Mouse (Mus musculus) cerebellum, adult 9-11 months (tissue): Measurements from ENCODE around the gene Gemin6.
"Not testable (repeated sequence)": the region's sequence is repeated elsewhere in the genome, so short reads cannot be mapped to it uniquely, and the experiment has no call there.

Experiments
- DNase-seq: peaks from one replicate; pipeline ENCODE4 v3.0.0; 2022

Gemin6 gene

GRCm38 (mm10) chr17:80224326-80225116 is at the start of gene Gemin6:
Gene Gemin6, plus strand, starts transcription at chr17:80224441.
- DNase-seq = peak; percentile 88

DNA sequence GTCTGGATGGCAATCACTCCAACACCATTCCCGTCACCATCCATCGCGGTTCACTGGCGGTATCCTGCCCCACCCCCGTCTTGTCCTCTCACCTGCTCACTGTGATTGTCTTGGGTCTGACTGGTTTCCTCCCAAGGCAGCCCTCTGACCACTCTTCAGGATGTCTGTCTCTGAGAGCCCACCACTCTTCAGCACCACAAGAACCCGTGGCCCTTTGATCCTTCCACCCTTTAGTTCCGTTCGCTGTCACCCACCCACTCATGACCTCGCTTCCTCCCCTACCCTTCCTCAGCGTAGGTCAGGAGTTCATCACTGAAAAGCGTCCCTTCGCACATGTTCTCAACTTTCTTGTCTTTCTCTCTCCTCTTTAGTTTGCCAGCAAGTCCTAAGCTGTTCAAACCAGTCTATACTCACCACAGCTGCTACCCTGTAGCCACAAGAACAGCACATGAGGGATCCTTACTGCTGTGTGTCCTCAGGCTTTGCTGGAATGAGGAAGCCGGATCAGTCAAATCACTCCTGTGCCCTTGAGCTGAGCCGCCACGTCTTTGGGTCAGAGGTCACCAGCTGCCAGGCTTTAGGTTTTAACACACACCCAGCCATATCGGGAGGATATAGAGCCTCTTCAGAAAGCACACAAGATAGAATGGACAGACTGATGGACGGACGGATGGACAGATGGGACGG is 49.4 kb upstream of the Gemin6 start:
- DNase-seq = no peak

- DNase-seq = no peak
These were observed 48.9 kb upstream of the Gemin6 start for GRCm38 (mm10) chr17:80175386-80175739.

DNA sequence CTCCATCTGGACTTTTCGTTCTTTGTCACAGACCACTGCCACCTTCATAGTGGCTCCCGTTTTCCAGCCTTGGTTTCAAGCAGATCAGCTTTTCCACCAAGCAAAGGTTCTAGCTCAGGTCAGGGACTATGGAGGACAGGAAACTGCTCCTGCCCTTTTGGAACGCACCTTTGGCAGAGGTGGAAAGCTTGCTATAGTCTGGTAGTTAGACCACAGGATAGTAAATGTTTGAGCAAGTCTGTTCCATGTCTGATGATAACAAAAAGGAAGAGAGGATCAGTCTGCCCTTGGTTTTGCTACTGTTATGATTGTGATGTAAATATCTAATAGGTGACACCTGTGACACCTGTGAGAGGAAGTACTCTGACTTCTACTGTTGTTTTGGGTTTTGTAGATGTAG is 48.3 kb upstream of the Gemin6 start:
- DNase-seq = no peak

GRCm38 (mm10) chr17:80178846-80179245 is 45.4 kb upstream of the Gemin6 start:
- DNase-seq = not testable (repeated sequence)

DNA sequence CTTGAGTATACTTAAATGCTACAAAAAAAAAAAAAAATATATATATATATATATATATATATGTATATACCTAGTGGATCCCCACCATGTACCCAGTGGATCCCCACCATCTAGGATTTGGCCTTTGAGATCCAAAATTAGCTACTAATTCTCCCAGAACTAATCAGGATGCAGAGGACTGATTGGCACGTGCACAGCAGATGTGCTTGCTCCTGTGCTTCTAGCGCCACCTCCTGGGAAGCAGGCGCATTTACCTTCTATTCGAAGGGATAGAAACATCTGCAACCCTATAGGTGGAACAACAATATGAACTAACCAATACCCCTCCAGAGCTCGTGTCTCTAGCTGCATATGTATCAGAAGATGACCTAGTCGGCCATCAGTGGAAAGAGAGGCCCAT is 44.3 kb upstream of the Gemin6 start:
- peak; percentile 76 for DNase-seq

DNA sequence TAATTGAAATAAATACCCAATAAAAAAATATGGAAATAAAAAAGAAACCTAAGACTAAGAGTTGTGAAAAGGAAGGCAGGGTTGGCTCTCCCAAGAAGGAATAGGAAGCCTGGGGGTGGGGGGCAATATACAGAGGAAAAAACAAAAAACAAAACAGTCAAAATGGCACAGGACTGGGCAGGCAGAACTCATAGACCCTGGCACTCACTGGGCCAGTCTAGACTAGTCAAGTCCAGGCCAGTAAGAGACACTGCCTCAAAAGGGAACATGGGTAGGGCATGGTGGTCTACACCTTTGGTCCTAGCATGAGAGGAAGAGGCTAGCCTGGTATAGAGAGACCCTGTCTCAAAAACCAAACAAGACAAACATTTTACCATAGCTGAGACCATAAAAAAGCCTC is 43.8 kb upstream of the Gemin6 start:
- DNase-seq = no peak

DNA sequence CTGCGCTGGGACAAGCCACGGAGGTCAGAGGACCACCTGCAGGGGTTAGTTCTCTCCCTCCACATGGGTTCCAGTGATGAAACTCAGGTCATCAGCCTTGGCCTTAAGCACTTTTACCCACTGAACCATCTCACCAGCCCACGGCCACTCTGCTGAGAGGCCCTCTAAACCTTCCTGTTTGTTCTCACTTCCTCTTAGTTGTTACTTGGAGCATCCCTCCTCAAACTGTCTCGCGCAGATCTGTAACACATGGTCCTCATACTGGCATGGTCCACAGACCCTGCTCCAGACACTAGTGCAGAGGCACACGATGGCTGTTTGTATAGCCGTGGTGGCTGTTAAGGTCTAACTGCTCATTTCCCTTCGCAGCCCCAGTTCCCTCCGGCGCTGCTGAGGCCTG is 40.6 kb upstream of the Gemin6 start:
- no peak for DNase-seq

DNA sequence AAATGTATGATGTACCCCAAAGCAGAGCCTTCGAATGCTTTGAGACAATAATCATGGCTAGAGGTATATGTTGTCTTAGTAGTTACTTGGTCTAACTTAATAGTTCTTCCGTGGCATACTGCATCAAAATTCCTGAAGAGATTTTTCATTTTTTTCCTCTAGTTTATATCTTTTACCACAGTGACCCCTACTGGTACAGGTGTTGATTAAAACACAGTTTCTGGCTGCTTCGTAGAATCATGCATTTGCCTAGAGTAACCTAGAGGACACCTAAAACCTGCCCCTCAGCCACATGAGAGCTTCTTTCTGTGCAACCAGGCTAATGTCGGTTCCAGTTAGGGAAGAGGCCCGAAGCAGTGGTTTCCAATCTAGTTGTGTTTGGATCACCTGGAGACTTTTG is 31.2 kb upstream of the Gemin6 start:
- no peak for DNase-seq

DNA sequence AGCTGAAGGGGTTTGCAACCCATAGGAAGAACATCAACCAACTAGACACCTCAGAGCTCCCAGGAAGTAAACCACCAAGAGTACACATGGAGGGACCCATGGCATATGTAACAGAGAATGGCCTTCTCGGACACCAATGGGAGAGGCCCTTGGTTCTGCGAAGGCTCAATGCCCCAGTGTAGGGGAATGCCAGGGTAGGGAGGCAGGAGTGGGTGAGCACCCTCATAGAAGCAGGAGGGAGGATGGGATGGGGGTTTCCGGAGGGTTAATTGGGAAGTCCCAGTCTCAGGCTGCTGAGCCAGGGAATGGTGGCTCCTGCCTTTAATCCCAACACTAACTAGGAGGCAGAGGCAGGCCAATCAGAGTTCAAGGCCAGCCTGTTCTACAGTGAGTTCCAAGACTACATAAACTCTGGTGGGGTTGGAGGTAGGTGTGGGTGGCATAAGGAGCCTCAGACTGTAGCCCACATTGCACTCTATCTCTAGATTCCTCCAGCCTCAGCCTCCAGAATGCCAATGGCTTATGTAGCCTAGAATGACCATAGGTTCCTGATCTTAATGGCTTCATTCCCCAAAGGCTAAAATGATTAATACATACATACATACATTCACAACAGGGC is 25.0 kb upstream of the Gemin6 start:
- no peak for DNase-seq

- DNase-seq = no peak
These were observed 18.6 kb upstream of the Gemin6 start for GRCm38 (mm10) chr17:80205657-80206056.

DNA sequence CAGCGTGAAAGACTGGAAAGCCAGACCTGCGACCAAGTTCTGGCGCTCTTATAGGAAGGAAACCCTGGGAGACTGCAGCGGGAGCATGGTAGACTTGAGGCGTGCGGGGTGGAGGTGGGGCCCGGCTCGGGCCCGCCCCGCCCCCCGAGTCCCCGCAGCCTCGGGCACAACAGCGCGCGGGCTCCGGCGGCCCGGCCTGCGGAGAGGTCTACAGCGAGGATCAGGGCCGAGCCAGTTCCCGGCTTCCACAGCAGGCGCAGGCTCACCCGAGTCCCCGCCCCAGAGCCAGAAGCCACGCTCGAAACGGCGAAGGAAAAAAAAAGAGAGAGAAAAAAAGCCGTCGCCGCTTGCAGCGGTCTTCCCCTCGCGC is 18.0 kb upstream of the Gemin6 start:
- DNase-seq = peak; percentile 76

DNA sequence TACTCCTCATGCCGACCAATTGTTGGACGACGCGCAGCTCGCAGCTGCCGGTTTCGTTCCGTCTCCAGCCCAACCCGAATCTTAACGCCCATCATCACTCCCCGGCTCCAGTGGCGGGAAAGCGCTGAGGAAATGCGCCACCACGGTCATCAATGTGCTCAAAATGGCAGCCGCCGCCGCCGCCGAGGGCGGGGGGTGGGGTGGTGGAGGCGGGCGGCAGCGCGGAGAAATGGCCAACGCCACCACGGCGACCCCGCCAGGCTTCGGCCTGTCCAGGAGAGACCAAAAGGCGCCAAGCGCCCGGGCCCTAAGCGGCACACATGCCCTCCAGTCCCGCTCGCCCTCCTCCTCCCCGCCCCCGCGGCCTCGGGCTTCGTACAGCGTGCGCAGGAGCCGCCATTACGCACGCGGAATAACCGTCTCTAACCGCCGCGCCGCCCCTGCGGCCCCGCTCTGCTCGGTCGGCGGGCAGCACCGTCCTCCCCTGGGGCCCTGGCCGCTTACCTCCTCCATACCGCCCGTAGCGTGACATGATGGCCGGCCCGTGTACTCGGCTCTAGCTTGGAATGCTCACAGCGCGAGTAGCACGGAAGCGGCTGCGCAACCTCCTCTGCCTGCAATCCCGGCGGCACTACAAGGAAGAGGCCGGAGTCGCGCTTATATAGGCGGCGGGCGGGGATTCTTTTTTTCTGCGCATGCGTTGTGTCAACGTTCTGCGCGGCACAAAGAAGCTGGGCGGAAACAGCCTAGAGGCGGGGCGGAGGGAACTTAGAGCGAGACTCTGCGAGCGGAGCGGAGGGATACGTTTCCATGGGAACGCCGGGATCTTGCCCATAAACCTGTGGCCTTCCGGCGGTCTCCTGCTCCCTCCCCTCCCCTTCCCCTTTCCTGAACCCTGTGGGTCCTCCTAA is 17.3 kb upstream of the Gemin6 start, which contains the start of the genes Srsf7 and Ttc39d:
Gene Srsf7, minus strand, starts transcription at position 637 of the 911 bp plus-strand sequence.
Gene Ttc39d, plus strand, starts transcription at position 790 of the 911 bp plus-strand sequence.
- peak; percentile 98 for DNase-seq

DNA sequence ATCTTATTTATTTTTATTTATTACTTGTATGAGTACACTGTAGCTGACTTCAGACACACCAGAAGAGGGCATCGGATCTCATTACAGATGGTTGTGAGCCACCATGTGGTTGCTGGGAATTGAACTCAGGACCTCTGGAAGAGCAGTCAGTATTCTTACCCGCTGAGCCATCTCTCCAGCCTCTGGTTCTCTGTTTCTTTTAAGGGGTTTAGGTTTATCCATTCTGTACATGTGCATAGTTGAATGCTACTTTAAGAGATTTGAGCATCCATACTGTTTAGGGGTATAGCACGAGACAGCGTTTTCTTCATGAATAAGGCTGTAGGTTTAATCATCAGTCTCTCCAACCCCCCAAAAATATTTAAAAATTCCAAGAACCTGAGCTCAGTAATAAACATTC is 10.2 kb upstream of the Gemin6 start:
- DNase-seq = not testable (repeated sequence)

GRCm38 (mm10) chr17:80220131-80220530 is 4.1 kb upstream of the Gemin6 start:
- DNase-seq = no peak

DNA sequence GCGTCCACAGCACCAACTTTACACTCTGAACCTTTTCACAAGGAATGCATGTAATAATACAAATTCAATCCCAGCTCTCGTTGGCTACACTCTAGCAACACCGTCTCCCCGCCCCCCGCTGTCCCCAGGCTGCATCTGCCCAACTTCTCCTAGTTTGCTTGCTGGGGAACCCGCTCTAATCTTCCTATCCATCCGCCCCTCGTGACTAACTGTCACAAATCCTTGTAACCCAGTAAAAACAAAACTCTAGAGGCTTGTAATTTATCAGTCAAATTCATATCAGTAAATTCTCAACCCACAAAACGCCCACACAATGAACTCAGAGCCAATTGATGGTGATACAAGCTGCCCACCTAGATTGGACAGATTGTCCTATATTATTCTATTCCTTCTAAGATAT is 3.0 kb upstream of the Gemin6 start:
- DNase-seq = no peak

GRCm38 (mm10) chr17:80221890-80222628 is 2.2 kb upstream of the Gemin6 start:
- DNase-seq = no peak

GRCm38 (mm10) chr17:80223829-80224228 is 412 bp upstream of the Gemin6 start:
- DNase-seq = no peak

- DNase-seq = not testable (repeated sequence)
These were observed 901 bp downstream of the Gemin6 start for GRCm38 (mm10) chr17:80225142-80225541.

DNA sequence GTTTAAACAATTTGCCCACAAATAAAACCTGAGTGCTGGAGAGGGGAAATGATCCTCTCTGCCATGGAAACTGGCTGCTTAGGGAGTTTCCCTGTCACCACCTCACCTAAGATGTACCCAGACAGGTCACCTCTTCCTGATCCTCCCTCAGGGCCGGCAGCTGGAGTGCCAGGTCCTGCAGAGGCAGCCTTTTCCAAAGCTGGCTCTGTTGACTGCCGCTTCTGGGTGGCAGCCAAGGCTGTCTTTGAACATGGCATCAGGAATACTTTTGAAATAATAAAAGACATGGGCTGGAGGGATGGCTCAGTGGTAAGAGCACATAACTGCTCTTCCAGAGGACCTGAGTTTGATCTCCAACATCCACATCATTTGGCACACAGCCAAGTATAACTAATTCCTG is 5.2 kb downstream of the Gemin6 start:
- peak; percentile 22 for DNase-seq

GRCm38 (mm10) chr17:80233844-80234243 is 9.6 kb downstream of the Gemin6 start:
- DNase-seq = no peak

DNA sequence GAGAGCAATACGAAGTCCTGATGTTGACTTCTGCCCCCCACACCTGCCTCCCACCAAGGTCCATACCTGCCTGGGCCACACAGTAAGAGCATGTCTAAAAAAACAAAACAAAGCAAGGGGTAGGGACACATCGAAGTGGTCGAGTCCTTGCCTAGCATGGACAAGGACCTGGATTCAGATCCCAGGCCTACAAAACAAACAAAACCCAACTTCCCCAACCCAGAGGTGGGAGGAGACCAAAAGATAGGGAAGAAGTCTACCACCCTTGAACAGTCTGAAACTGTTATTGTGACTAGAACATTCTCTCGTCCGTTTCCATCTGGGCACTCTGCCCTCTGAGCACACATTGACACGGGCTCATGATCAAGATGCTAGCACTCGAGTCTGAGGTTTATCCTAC is 10.1 kb downstream of the Gemin6 start:
- no peak for DNase-seq
